Mouse (Mus musculus) bone marrow, adult 2 months (tissue): ENCODE results near the gene Rasa4. TPM values are rescaled to one million over a fixed set of nuclear protein-coding genes. Genes with fewer than 3 reads are reported as not detected.
"Not testable (repeated sequence)": the region's sequence is repeated elsewhere in the genome, so short reads cannot be mapped to it uniquely, and the experiment has no call there.

Source experiments
- H3K27ac ChIP-seq: fragments of 200-500 bp; 2 replicates; pipeline ENCODE4 v1.5.1; 2012; ENCODE audit warnings: low read depth, mild to moderate bottlenecking, control low read depth, inconsistent platforms, low read length; ENCODE audit not compliant: control insufficient read depth, poor library complexity, insufficient read depth
- H3K4me1 ChIP-seq: fragments of 200-500 bp; 2 replicates; pipeline ENCODE4 v1.6.1; 2011; ENCODE audit warnings: low read length; ENCODE audit not compliant: control insufficient read depth, insufficient read depth
- H3K4me3 ChIP-seq: fragments of 200-500 bp; replicated peaks from 2 replicates; pipeline ENCODE3; 2011; ENCODE audit warnings: mild to moderate bottlenecking, low read depth, low read length, control low read depth; ENCODE audit not compliant: control insufficient read depth
- CTCF ChIP-seq: fragments of 200-500 bp; IDR thresholded peaks from 2 replicates; pipeline ENCODE4 v1.5.1; 2011; ENCODE audit warnings: low read length, control low read depth; ENCODE audit not compliant: control insufficient read depth, insufficient read depth
- POLR2A ChIP-seq: fragments of 200-500 bp; IDR thresholded peaks from 2 replicates; pipeline ENCODE4 v1.6.1; 2011; ENCODE audit warnings: low read depth, mild to moderate bottlenecking, control low read depth, low read length, borderline replicate concordance; ENCODE audit not compliant: control insufficient read depth
- WGBS: fragments of 180-500 bp; shearing (Covaris S2); methylation state at CpG from one replicate; pipeline ENCODE4 v1.1.7; 2018; 5-methylcytosine and 5-hydroxymethylcytosine counted together
- polyA plus RNA-seq: library from polyadenylated mRNA; stranded (reverse); fragments of >200 nt; gene quantifications from 2 replicates; pipeline ENCODE4 v1.2.4, GENCODE M21; 2011; ENCODE audit warnings: low replicate concordance; ENCODE audit not compliant: missing spikeins, insufficient read depth, insufficient read length

Rasa4 gene
- polyA plus RNA-seq, 1 experiment: 31.3 TPM

- no peak for TF ChIP-seq CTCF
- no peak for TF ChIP-seq POLR2A
- H3K4me1 ChIP-seq: no peaks in the 10 kb centered on the region
- 55% methylated on average over 3 of the region's 3 CpGs for WGBS
These were observed 25.3 kb downstream of the Rasa4 start for GRCm38 (mm10) chr5:136109042-136109441.

GRCm38 (mm10) chr5:136113546-136113945 lies 29.8 kb downstream of the Rasa4 start:
- H3K4me1 ChIP-seq, H3K27ac ChIP-seq, H3K4me3 ChIP-seq: not testable (repeated sequence)
- WGBS: 58% methylated on average over 4 of the region's 4 CpGs

More at GRCm38 (mm10) chr5:136109042-136109441, 25.3 kb downstream of the Rasa4 start:
- Histone ChIP-seq H3K4me3 (no peak overlapping the region), H3K27ac (no peak overlapping the region)

GRCm38 (mm10) chr5:136115891-136116783 lies 32.4 kb downstream of the Rasa4 start, which contains the start of gene Polr2j:
TSS of gene Polr2j (plus strand) at chr5:136116631.
- TF ChIP-seq CTCF (peak; percentile 95), POLR2A (peak; percentile 85; the same call in 1 of the 2 replicates)
- Histone ChIP-seq H3K4me1 (peaks cover 1% of the 10 kb centered on the region; the same call in 1 of the 2 replicates), H3K27ac (peak within 1 kb of the TSS; percentile 25; the same call in 1 of the 2 replicates), H3K4me3 (peak within 1 kb of the TSS; percentile 88)
- WGBS: 3% methylated on average over 42 of the region's 42 CpGs

GRCm38 (mm10) chr5:136116784-136117112 lies 33.0 kb downstream of the Rasa4 start:
- H3K4me3 ChIP-seq: peak overlapping the region; percentile 88
- 0% methylated on average over 22 of the region's 22 CpGs for WGBS
- H3K27ac ChIP-seq: peak overlapping the region; percentile 25; the same call in 1 of the 2 replicates
- H3K4me1 ChIP-seq: peaks cover 1% of the 10 kb centered on the region; the same call in 1 of the 2 replicates
- TF ChIP-seq CTCF (no peak), POLR2A (no peak)

- no peak overlapping the region for H3K27ac ChIP-seq
- WGBS: 86% methylated on average over 10 of the region's 10 CpGs
- TF ChIP-seq CTCF: no peak
- TF ChIP-seq POLR2A: no peak
- no peak overlapping the region for H3K4me3 ChIP-seq
- peaks cover 1% of the 10 kb centered on the region; the same call in 1 of the 2 replicates for H3K4me1 ChIP-seq
These were observed 38.4 kb downstream of the Rasa4 start for GRCm38 (mm10) chr5:136122165-136122564.

GRCm38 (mm10) chr5:136135571-136136291 lies 52.0 kb downstream of the Rasa4 start, which contains the start of the genes Lrwd1 and Alkbh4:
TSS of gene Lrwd1 (minus strand) at chr5:136136074.
TSS of gene Alkbh4 (plus strand) at chr5:136136146.
- TF ChIP-seq POLR2A: peak; percentile 71; the same call in 1 of the 2 replicates
- TF ChIP-seq CTCF: peak; percentile 68
- H3K27ac ChIP-seq: peak within 1 kb of the TSS; percentile 83
- WGBS: under 1% methylated on average over 60 of the region's 60 CpGs
- peaks cover 4% of the 10 kb centered on the region for H3K4me1 ChIP-seq
- peak within 1 kb of the TSS; percentile 82 for H3K4me3 ChIP-seq

- TF ChIP-seq CTCF: no peak
- TF ChIP-seq POLR2A: no peak
- peaks cover 4% of the 10 kb centered on the region for H3K4me1 ChIP-seq
- 3% methylated on average over 20 of the region's 20 CpGs for WGBS
These were observed 52.7 kb downstream of the Rasa4 start for GRCm38 (mm10) chr5:136136292-136136990.

More at GRCm38 (mm10) chr5:136136292-136136990, 52.7 kb downstream of the Rasa4 start:
- Histone ChIP-seq H3K4me3 (peak overlapping the region; percentile 82), H3K27ac (peak overlapping the region; percentile 72)
